Mouse (Mus musculus) heart, adult 18-20 months (tissue): ENCODE results near the gene Stx4a. TPM values are rescaled to one million over a fixed set of nuclear protein-coding genes. Genes with fewer than 3 reads are reported as not detected.
"Not testable (repeated sequence)": the region's sequence is repeated elsewhere in the genome, so short reads cannot be mapped to it uniquely, and the experiment has no call there.

Experiments used
- DNase-seq, 2 experiments: peaks; one replicate each; pipeline ENCODE4 v3.0.0; 2021 to 2022; ENCODE audit warnings: mixed read lengths in 1 of 2
- total RNA-seq, 2 experiments: library from RNA; stranded (reverse); gene quantifications; 2 replicates each; pipeline ENCODE4 v1.2.3; 2021

Gene Stx4a
- total RNA-seq, 2 experiments from 2014 or later = 66.5 to 67.0 TPM

DNA sequence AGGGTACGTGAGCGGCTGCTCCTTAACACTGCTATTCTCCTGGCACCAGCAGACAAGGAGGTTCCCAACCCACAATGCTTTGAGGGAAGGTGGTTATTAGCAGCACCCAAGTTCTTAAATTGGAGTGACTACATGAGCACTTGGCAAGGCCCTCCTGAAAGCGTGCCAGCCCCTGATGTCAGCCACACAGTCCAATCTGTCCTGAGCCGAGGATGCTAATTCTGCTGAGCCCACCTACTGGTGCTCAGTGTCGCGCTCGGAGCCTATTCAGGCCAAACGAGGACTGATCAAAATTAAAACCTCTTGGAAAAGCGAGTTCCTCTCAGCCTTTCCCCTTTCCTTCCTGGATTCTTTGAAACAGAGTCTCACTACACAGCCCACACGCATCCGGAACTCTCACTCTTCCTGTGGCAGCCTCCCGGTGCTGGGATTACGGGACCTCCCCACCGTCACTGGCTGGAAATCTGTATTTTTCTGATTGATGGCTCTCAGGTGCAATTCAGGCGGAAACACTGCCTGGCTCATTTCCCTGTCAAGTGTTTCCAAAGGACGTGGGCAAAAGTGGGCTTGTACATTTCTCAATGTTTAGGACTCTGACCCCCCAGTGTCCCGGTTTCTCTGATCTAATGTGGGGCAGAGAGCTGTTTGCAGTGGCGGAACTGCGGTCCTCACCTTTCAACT is 9.7 kb upstream of the Stx4a start:
- peak; percentile 90 to 91 for DNase-seq

DNA sequence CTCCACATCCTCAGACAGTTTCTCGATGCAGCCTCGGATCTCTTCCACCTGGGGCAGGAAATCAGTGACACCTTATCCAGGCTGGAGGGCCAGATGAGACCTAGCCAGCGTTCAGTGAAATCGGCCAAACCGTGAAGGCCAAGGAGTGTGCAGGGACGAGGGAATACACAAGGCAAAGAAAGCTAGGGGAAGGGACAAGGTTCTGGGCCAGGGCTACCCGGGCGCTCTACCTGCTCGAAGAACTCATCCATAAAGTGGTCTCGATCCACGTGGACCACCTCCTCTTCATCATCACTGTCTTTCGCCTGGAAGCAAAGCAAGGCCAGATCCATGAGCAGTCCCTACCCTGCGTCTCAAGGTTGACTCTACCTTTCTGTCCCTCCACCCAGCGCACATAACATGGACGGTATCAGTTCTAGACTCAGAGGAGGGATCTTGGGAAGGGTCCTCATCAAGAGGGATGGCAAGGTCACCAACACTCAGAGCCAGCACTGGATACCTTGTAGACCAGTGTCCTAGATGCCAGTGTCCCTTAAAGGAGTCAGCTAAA is 8.9 kb upstream of the Stx4a start:
- DNase-seq = no peak

DNA sequence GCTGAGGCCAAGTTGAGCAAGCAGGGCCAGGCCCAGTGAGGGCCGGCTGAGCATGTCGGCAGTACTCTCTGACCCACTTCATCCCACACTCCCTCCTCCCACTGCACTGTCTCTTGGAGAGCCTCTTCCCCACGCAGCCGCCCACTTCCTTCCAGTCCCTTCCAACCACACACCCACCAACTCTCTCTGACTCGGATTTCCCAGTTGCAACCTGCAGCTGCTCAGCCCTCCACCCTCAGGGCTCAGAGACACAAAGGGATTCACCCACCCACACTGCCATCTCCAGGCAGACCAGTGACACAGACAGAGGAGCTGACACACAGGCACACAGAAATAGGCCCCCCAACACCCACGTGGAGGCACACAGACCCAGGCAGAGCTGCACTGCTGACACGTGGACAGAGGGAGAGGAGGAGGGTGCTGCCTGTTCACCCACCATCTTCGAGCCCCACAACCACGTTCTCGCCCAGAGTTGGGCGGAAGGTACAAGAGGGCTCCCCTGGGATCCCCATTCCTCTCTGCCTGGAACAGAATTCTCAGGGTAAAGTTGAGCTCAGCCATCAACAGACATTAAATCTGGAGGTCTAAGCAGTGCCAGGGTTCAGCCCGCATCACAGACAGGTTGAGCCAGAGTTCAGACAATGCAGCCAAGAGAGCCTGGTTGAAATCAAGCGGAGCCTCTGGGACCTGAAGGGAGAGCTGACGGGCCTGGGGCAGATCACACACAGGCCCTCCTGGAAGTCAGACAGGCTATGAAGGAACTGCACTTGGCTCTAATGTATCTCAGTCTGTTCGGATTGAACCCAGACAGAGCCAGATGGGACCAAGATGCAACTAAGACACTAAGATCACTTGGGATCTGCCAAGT is 7.9 kb upstream of the Stx4a start:
- peak; percentile 68 to 78 for DNase-seq

DNA sequence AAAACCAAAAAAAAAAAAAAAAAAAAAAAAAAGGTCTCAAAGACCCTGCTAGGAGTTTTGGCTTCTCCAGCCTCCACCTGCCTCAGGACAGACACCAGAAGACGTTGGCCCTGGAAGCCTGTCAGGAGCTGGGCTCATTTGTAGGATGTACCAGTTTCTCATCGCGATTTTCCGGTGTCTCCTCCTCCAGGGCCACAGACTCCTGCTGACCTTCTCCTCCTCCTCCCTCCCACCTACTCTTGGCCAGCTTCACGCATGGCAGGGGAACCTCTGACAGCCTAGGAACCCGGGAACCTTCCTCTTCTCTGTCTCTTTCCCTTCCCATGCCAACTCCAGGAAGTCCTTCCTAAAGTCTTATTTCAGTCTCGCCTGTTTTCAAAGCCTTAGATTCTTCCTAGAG is 7.0 kb upstream of the Stx4a start:
- DNase-seq = no peak

DNA sequence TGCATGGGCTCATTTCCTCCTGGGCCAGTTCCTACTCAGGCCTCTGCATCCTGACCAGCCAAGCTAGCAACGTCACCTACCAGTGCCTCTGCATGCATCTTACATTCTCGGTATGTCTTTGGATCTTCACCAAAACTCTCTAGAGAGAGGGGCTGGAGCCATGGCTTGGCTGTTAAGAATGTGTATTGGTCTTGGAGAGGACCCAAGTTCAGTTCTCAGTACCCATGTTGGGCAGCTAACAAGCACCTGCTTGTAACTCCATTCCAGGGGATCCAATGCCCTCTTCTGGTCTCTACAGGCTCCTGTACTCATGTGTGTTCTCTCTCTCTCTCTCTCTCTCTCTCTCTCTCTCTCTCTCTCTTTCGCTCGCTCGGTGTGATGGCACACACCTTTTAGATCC is 6.3 kb upstream of the Stx4a start:
- no peak for DNase-seq

DNA sequence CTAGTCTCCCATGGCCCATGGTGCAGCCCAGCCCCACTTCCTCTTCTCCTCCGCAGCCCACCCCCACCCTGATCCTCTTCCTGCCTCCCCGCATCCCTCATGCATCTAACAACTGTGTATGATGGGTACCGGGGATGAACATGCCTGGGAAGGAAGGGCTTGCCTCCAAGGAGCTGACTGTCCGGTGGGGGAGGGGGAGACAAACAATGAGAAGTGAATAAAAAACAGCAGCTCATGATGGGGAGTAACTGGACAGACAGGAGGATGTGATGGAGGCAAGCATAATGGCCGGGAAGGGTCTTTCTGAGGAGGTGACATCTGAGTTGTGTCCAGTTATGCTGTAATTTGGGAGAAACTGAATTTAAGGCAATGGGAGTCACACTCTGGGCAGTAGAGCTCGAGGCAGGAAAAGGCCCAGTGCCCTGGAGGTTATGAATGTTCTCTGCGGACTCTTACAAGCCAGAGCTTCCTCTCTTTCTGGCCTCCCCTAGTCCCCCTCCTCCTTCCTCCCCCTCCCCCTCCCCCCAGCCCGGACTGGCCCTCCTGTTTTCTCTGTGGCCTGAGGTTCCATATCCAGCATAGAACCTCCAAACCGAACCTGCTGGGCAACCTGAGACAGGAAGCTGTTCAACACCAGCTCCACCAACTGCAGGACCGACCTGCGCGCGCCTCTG is 3.1 kb upstream of the Stx4a start:
- DNase-seq = no peak

DNA sequence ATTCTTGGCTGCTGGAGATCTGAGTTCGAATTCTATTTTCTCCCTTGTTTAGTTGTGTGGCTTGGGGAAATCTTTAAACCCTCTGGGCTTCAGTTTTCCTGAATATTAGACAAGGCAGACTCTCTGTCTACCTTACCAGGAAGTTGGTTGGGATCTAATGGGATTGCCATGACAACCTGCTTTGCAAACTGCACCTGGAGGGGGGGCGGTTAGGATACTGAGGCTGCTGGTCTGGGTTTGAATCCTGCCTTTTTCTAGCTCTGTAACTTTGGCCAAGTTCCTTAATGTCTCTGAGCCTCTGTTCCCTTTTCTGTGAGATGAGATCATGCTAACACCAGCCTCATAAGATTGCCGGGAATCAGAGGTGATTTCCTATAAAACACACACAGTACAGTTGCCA is 1.6 kb upstream of the Stx4a start:
- DNase-seq = no peak

DNA sequence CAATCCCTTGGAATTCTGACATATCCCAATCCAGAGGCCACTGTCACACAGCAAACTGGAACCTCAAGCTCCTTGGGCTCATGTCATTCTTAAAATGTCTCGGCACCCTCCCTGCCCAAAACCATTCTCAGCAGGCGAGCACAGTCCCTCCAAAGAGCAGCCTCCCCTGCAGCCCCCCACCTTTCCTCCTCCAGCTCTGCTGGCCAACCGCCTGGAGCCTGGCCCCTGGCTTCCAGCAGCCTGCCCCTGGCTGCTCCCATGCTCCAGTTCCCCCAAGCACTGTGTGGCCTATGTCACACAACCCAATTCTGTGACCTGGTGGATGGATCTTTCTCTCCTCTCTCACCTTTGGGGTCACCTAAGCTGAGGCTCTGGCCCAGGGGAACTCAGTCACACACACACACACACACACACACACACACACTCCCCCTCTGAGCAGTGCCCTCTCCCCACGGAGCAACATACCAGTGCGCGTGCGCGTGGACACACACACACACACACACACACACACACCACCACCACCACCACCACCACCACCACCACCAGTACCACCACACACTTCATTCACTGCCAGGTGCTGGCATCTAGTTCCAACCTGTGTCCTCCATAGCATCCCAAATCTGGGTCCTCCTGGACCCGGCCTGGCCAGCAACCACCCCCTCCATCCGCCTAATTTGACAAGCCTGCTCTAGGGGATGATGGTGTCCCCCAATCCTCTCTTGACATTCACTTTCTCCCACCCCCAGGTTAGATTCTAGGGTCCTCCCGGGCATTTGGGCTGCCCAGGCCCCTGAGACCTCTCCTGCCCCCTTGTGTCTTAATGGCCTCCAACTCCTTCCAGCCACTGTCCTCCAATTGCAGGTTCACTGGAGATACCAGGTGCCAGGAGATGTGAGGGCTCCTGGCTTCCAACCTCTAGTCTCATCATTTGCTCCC is 590 bp upstream of the Stx4a start:
- DNase-seq = no peak

DNA sequence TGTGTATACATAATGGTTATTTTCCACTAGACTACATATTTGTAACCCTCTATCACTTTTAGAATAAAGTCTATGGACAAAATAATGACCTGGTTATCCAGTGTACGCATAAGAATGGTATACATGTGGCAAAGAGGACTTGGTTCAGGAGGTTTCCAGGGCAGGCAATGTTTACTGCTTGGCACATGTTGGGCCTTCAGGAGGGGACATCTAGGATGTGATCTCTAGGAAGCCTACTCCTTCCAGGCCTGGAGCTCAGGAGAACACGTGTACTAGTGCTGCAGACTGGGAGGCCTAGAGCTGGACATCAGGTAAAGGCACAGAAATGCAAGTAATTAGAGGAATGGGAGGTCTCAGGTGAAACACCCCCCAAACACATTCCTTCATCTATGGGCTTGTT is 11.5 kb downstream of the Stx4a start:
- no peak for DNase-seq

DNA sequence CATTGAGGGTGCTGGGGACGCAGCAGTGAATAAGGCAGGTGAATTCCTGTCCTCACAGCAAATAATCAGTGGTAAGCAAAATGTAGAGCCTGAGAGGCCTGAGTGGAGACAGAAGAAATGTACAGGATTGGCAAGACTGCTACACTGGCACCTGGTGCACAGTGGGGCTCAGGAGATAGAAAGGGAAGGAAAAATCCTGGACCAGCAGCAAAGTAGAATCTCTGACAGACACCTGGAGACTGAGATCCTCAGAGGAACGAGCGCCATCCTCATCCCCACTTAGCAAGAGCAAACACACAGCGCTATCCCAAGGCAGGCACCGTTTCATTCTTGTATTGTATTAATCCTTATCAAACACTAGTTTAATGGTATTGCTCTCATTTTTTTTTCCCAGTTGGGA is 13.4 kb downstream of the Stx4a start:
- DNase-seq = no peak

DNA sequence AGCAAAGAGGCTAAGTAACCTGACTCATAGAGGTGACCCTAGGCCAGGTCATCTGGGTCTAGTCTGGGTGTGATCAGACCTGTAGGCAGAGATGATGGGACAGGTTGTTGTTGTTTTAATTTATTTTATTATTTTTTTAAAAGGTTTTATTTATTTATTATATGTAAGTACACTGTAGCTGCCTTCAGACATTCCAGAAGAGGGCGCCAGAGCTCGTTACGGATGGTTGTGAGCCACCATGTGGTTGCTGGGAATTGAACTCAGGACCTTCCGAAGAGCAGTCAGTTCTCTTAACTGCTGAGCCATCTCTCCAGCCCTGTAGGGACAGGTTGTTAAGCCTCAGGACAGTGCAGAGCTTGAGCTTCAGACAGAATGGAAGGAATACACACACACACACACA is 13.8 kb downstream of the Stx4a start:
- not testable (repeated sequence) for DNase-seq

DNA sequence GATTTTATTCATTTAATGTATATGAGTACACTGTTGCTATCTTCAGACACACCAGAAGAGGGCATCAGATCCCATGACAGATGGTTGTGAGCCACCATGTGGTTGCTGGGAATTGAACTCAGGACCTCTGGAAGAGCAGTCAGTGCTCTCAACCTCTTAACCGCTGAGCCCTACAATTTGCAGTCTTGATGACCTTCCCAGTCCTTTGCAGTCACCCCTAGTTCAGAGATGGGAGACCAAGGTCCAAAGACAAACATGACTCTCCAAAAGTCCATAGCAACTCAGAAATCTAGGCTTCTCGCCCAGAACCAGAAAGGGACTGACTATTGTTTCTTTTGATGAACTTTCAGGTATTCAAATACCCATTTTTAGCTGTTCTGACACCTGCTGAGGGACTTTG is 15.9 kb downstream of the Stx4a start:
- not testable (repeated sequence) for DNase-seq

DNA sequence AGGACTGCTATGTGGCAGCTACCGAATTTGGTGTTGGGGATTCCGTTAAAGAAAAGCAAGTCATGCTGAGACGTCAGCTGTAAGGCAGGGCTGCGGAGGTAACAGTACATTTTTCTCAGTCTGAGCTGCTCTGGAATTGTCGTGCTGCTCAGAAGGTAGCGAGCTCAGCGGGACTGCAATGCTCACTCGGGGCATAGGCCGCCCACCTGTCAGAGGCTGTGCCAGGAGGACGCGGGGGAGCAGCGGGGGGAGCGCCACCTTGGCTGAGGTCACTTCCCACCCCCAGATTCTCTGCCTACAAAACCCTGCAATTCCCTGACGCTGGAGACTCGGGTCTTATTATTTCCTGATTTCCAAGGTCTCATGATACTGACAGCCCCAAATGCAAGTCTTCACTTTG is 16.8 kb downstream of the Stx4a start:
- DNase-seq = peak in 1 of 2 experiments; percentile 55

DNA sequence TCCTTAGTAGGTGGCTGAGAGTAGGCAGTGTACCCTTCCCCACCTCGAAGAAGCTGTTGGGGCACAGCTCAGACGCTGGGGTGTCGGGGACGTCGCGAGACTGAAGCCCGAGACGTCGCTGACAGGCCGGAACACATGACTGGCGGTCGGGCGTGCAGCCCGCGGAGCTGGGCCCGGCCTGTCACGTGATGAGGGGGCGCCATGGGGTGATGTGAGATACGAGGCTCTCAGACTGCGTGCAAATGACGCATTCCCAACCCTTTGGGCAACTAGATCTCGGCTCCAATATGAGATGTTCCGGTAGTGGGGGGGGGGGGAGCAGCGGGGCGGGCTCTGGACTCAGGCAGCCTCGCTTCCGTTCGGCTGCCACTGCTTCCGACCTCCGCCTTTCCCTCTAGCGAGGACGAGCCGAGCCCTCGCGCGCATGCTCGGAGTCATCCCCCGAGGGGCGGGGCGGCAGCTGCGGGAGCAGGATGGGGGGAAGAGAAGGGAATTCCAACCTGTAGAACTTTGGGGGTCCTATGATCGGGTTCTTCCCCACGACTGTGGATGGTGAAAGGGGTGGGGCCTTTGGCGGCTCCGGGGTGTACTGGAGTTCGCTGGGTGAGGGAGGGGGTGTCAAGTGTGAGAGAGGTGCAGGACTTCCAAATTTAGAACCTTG is 17.4 kb downstream of the Stx4a start:
- DNase-seq = peak; percentile 95 to 96

DNA sequence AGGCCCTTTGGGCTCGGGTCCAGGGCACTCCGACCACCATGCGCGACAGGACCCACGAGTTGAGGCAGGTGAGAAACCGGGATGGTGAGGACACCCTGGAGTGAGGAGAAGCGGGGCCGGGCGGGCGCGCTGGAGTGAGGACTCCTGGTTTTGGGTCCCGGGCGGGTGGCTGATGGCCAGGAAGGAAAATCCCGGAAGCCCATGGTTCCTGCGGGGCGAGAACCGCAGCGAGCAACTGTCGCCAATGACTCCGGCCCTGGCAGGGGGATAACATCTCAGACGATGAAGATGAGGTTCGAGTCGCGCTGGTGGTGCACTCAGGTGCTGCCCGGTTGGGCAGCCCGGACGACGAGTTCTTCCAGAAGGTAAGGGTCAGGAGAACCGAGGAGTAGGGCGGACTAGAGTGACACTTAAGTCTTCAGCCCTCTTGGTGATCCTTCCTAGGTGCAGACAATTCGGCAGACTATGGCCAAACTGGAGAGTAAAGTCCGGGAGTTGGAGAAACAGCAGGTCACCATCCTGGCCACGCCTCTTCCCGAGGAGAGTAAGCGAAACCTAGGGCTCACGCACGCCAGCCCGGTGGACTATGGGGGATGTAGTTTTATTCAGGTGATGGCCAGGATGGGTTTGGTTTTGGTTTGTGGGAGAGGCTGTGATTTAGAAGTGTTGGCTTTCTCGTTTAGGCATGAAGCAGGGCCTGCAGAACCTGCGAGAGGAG is 18.1 kb downstream of the Stx4a start:
- DNase-seq = peak; percentile 88 to 90

DNA sequence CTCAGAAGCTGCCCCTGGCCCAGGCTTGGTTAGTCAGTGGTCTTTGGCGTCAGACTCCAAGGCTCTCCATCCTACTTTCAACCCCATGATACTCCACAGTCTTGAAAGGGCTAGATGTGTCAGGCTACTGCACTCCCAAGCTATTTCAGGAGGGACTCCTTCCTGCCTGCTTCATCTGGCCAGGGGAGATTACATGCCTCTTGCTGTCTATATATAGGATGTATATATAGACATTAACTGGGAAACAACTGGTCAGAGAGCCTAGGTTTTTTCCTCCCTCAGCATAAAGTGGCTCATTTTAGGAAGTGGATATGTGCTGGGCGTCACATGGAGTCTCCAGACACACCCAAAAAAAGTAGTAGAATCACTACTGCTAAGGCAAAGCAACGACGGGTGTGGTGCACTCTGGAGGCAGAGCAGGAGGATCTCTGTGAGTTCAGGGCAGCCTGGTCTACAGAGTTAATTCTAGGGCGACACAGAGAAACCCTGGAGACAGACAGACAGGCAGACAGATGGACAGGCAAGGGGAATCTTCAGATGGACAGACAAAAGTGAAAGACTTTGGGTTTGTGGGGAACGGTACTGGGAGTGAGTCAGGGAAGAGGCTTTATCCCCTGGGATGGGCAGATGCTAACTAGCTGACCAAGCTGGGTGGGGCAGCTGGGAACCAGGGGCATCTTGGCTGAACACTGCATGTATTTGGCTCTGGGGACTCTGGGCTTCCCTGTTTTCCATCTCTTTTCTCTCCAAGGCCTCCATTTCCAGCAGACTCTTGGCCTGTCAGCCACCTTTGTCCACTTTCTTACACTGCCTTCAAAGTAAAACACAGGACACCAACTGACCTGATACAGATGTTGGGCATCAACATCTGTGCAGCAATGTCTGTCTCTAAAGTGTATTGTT is 26.1 kb downstream of the Stx4a start:
- DNase-seq = peak; percentile 19 to 27

DNA sequence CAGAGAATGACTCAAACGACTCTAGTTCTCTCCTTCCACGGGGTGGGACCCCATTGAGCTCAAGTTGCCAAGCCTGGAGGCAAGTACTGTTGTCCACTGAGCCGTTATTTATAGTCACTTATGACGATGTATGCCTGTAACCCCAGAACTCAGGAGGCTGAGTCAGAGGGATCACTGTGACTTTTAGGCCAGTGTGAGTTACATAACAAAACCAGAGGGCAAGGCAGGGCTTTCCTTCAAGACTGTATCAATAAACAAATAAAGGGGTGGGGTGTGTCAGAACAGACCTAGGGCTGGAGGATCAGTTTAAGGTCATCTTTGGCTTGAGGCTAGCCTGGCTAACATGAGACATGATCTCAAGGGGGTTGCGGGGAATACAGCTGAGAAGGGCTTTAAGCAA is 26.8 kb downstream of the Stx4a start:
- DNase-seq = peak; percentile 22 to 38

DNA sequence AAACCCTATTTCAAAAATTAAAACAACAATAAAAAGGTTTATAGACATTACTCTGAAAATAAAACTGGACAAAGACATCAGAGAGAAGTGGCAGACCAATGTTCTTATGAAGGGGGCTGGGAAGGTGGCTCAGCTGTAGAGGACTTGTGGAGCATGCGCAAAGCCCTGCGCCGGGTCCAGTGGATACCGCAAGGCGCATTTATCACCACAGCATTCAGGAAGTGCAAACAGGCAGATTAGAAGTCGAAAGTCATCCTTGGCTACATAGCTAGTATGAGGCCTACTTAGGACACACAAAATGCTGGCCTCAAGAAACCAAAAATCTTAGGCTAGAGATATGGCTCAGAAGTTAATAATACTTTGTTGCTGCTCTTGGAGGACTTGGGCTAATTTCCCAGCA is 34.2 kb downstream of the Stx4a start:
- no peak for DNase-seq

DNA sequence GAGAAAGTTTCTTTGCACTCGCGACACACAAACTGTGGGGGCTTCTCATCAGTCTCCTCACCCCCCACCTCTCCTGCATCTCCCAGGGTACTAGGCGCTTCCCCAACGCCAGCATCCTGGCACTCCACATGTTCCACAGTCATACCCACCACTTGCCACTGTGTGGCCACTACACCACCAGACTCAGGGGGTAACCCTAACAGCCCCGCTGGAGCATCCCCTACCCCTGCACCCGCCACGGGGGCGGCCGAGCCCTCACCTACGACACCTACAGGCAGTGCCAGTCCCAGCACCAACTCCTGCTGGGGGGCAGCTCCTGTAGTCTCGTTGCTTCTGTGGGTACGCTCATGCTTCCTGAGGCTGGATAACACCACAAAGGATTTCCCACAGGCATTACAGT is 42.3 kb downstream of the Stx4a start:
- no peak for DNase-seq
